Mouse (Mus musculus) mouse embryonic stem cell (cell line): ENCODE results near the gene Hrh2.

Experiments
- in situ Hi-C, 2 experiments: fragments of 300-500 bp; cut with MboI; formaldehyde crosslinking; loops; 1 replicate in 1 of 2; 3 replicates in 1 of 2; pipeline ENCODE4 v1.14.3; 2019 to 2020; ENCODE audit warnings: low sequenced_read_pairs in 2 of 2, low pct_unique_long_range_greater_than_20kb in 1 of 2, mixed read lengths in 1 of 2; ENCODE audit not compliant: unreplicated experiment in 1 of 2

The Hrh2 gene

GRCm38 (mm10) chr13:54247545-54247944 is 55.6 kb downstream of the Hrh2 start:
- in situ Hi-C loops = no loop called here

GRCm38 (mm10) chr13:54248436-54248995 is 56.6 kb downstream of the Hrh2 start:
- in situ Hi-C loops = no loop called here

DNA sequence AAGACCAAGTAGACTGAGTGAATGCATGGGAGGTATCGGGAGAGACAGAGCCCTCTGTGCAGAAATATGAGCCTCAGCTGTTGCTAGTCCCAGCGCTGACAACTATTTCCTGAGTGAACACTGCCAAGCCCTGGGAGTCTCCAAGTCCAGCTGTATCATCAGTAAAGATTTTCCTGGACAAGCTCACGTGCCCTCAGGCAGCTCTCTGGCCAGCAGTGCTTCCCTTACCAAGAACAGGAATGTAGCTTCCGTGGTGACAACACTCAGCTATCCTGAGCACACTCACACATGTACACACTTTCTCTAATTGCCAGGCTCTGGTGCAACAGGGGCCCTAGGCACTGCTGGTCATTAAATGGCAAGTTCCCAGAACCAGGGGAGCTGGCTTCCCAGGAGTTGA is 57.1 kb downstream of the Hrh2 start:
- in situ Hi-C loops = no loop called here

GRCm38 (mm10) chr13:54250346-54250745 is 58.4 kb downstream of the Hrh2 start:
- in situ Hi-C loops = loop anchor here (5.0 to 10.0 kb wide), 2 partner anchors 127 to 194 kb away; no protein-coding TSS in a partner anchor

GRCm38 (mm10) chr13:54251541-54252225 is 59.8 kb downstream of the Hrh2 start:
- in situ Hi-C loops = loop anchor here (5.0 to 10.0 kb wide), 2 partner anchors 126 to 193 kb away; no protein-coding TSS in a partner anchor

GRCm38 (mm10) chr13:54257580-54258223 is 65.8 kb downstream of the Hrh2 start:
- in situ Hi-C loops = loop anchor here (10.0 kb wide), 1 partner anchor 187 kb away; no protein-coding TSS in a partner anchor

DNA sequence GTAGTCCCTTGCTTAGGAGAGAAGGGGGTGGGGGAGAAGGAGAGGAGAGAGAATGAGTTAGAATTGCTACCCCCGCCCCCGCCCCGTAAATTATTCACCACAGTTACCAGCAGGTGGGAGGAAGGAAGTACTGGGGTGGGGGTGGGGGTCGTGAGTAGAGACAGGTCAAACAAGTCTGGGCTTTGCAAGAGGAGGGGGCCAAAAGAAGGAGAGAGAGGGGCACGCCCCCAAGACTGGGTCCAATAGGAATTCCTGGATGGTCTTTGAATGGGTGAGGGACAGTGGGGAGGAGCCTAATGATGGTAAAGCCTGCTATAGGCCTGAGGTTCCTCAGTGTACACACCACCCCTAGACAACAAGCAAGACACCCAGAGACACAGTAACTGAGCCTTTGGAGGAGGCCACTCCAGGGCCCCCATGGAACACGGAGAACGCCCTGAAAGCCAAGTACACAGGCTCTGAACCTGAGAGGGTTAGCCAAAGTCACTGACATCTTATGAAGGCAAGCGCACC is 66.4 kb downstream of the Hrh2 start:
- in situ Hi-C loops = loop anchor here (10.0 kb wide), 1 partner anchor 187 kb away; no protein-coding TSS in a partner anchor

DNA sequence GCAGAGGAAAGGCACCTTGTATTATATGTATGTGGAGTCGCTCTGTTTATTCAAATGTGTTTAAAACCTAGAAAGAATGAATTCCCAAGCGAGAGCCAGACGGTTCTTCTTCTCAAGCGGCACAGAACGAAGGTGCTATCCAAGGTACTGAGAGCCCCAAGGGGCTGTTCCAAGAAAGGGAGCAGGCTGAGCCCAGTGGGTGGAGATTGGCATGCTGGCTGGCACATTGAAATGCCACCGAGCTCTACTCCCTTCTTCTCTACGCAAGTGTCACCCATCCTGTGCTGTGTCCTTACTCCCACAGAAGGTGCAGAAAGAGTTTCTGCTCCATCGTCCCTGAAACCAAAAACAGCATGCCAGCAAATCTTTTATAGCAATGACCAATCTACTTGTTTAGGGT is 68.4 kb downstream of the Hrh2 start:
- in situ Hi-C loops = no loop called here

DNA sequence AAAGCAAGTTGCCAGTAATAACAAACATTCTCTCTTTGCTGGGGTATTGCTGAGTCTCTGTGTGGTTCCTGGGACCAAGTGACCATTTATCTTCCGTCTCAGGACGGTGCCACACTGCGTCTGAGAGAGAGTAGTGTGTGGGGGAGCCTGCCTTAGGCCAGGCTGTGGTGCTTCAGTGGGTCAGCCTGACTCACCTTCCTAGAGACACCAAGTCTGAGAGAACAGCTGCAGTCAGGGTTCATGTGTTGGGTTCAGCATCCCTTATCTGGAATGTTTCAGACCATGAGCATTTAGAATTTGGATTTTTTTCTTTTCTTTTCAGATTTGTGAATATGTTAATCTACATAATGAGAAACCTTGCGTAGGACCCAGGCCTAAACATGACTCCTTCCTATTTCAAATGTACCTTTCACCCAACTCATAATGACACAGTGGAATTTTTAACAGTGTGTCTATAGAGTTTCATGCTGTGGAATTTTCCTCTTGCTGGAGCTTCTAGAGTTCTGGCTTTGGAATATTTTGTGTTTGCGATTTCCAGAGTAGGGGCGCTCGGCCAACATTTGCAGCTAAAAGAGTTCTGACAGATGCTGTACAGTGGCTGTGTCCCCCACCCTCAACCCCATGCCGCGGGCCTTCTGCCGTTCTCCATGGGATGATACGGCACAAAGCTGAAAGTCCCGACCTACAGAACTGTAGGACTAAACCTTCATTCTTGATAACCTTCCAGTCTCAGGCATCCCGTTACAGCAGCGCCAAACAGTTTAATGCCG is 71.0 kb downstream of the Hrh2 start:
- in situ Hi-C loops = no loop called here

GRCm38 (mm10) chr13:54263641-54264040 is 71.7 kb downstream of the Hrh2 start:
- in situ Hi-C loops = no loop called here

DNA sequence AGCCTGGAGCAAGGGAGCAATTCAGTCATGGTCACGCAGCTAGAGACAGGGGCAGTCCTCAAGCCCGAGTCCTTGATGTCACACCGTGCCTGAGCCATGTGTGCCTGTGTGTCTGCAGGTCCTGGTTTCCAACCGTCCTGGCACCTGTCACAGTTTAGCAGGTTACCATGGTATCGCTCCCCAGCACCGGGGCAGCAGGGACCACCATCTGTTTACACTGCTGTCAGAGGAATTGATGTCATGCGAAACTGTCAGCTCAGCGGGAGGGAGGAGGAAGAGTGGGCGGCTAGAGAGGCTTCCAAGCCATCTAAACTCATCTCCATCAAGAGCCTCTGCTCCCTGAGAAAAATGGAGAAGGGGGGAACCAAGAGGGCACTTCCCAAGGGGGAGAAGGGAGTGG is 74.5 kb downstream of the Hrh2 start:
- in situ Hi-C loops = no loop called here

DNA sequence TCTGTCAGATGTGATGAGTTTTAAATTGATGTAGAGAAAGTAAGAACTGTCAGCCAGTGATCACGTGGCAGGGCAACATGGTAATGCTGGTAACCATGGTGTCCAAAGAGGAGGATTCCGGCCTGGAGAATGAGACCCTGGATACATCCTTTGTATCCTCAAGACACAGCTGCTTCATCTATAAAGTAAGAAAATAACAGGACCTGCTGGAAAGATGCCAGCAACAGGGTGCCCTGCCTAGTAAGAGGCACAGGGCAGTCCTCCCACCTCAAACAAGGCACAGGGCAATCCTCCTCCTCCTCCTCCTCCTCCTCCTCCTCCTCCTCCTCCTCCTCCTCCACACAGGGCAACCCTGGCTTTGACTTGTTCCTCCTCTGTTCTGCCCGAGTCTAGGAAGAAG is 77.2 kb downstream of the Hrh2 start:
- in situ Hi-C loops = no loop called here

- in situ Hi-C loops = no loop called here
Observed at GRCm38 (mm10) chr13:54269628-54270027, 77.7 kb downstream of the Hrh2 start.

DNA sequence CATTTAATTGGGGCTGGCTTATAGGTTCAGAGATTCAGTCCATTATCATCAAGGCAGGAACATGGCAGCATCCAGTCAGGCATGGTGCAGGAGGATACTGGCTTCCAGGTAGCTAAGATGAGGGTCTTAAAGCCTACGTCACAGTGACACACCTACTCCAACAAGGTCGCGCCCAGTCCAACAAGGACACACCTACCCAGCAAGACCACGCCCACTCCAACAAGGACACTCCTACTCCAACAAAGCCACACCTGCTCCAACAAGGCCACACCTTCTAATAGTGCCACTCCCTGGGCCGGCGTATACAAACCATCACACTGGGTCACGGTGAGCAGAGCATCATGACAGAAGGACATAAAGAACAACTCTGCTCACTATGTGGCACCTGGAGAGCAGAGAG is 80.1 kb downstream of the Hrh2 start:
- in situ Hi-C loops = no loop called here

DNA sequence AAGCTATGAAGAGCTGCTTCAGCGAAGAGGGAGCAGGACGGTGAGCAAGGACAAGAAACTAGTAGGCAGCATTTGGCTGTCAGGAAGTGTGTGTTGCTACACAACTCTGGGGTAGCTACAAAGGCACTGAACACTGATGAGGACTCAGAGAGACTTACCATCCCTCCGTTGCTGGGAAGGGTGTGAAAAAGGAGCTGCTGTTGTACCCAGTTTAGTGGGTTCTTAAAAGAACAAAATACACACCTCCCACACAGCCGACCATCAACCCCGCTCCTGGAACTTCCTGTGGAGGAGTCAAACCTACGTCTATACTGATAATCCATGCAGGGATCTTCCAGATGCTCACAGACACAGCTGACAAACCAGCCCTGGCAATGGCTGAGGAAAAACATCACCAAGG is 85.5 kb downstream of the Hrh2 start:
- in situ Hi-C loops = no loop called here

DNA sequence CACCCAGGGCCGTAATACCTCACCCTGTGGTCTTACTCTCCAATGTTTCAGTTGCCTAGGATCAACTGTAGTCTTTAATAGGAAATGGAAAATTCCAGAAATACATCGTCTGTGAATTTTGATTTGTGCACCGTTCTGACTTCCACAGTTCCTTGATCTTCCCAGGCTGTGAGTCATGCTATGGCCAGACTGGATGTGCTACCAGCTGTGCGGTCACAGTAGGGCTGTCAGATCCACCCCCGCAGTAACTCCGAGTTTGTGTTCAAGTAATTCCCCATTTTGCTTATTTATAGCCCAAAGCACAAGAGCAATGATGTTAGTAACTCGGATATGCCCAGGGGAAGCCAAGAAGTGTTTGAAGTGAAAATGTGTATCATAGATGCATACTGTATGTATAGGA is 88.4 kb downstream of the Hrh2 start:
- in situ Hi-C loops = no loop called here

DNA sequence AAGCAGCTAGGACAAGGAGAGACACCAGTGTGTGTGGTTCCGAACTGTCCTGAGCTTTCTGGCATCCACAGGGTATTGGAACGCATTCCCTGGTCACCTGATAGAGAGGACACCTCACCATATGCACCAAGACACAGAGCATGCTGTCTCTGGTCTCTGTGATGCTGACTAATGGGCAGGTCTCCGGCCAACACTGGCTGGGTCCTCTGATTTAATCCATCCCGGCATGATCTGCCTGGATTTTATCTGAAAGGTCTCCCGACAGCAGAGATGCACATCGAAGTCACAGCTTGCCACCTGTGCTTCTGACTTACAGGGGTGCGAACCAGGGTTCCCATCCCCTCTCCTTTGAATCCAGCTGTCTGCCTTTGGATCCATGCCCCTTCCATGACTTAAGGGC is 89.2 kb downstream of the Hrh2 start:
- in situ Hi-C loops = no loop called here

DNA sequence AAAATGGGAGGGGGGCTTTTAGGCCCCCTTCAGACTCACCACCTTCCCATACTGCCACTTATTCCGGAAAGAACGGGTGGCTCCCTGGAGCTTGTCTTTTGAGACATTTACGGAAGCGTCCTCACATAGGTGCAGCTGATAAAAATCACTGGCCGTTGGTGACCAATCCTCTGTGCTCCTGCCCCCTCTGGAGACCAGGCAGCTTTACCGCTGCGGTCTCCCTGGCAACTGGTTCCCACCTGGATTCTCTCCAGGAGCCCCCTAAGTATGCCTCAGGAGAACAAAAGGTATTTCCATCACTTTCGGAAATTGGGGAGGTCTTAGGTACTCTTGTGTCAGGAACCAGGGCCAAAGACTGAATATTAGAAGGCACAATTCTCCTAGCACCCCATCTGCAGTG is 89.7 kb downstream of the Hrh2 start:
- in situ Hi-C loops = no loop called here
